Mouse (Mus musculus): ENCODE measurements around the gene Mras. TPM values are rescaled to one million over a fixed set of nuclear protein-coding genes. Genes with fewer than 3 reads are reported as not detected.

Mras gene
- total RNA-seq, 1 experiment from 2014 or later = 4.9 TPM

- ATAC-seq (replicated peaks in 1 of 2; ENCODE audit: insufficient read depth in 1 of 2, low FRiP score in 2 of 2, low TSS enrichment in 1 of 2, low read depth in 1 of 2, poor library complexity in 2 of 2, severe bottlenecking in 2 of 2) = no peak
Observed at GRCm38 (mm10) chr9:99424574-99424863, 12.7 kb downstream of the Mras start.

GRCm38 (mm10) chr9:99423692-99424573, 13.2 kb downstream of the Mras start:
- ATAC-seq (replicated peaks in 1 of 2; ENCODE audit: insufficient read depth in 1 of 2, low FRiP score in 2 of 2, low TSS enrichment in 1 of 2, low read depth in 1 of 2, poor library complexity in 2 of 2, severe bottlenecking in 2 of 2) = peak; percentile 20 to 30; a peak in 1 of 4 replicates

- no peak for ATAC-seq (replicated peaks in 1 of 2; ENCODE audit: insufficient read depth in 1 of 2, low FRiP score in 2 of 2, low TSS enrichment in 1 of 2, low read depth in 1 of 2, poor library complexity in 2 of 2, severe bottlenecking in 2 of 2)
Observed at GRCm38 (mm10) chr9:99421914-99422313, 15.3 kb downstream of the Mras start.

GRCm38 (mm10) chr9:99419951-99420701, 17.1 kb downstream of the Mras start:
- no peak for ATAC-seq (replicated peaks in 1 of 2; ENCODE audit: insufficient read depth in 1 of 2, low FRiP score in 2 of 2, low TSS enrichment in 1 of 2, low read depth in 1 of 2, poor library complexity in 2 of 2, severe bottlenecking in 2 of 2)

DNA sequence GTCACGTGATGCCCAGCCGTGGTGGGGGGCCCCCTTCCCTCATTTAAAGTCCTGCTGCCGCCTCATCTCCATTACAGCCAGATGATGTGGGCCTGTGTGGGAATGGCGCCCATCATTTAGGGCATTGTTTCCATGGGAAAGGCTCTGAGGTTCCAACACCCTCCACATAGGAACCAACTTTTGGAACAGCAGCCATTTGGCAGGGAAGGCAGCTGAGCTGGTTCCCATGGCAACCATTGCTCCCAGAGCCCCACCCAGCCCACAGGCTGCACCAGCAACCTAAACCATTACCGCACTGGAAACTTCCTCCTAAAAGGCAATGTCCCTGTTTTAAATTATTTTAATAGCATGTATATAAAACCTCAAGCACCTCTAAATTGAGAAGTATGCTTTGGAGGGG, 18.8 kb downstream of the Mras start:
- ATAC-seq (replicated peaks in 1 of 2; ENCODE audit: insufficient read depth in 1 of 2, low FRiP score in 2 of 2, low TSS enrichment in 1 of 2, low read depth in 1 of 2, poor library complexity in 2 of 2, severe bottlenecking in 2 of 2) = no peak

- ATAC-seq (replicated peaks in 1 of 2; ENCODE audit: insufficient read depth in 1 of 2, low FRiP score in 2 of 2, low TSS enrichment in 1 of 2, low read depth in 1 of 2, poor library complexity in 2 of 2, severe bottlenecking in 2 of 2) = peak; percentile 33 to 47; a peak in 2 of 4 replicates
Observed at GRCm38 (mm10) chr9:99417288-99417846, 19.8 kb downstream of the Mras start.

GRCm38 (mm10) chr9:99416809-99417208, 20.4 kb downstream of the Mras start:
- ATAC-seq (replicated peaks in 1 of 2; ENCODE audit: insufficient read depth in 1 of 2, low FRiP score in 2 of 2, low TSS enrichment in 1 of 2, low read depth in 1 of 2, poor library complexity in 2 of 2, severe bottlenecking in 2 of 2) = peak in 1 of 2 experiments; percentile 37; a peak in 2 of 4 replicates

DNA sequence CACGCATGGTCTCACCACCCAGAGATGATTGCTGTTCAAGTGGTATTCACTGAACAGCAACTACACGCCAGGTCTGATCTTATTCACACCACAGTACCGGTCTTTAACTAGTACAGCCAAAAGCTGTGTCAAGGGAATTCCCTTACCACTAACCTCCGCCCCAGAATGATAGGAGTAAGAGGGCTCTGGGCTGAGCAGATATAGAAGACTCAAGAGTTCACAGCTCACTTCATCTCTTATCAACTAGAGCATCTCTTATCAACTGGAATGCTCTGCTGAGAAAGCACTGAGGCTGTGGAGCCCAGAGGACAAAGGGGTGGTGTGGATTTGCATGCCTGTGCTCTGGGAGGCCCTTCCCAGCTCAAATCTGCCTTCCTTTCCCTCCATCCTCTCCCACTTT, 25.4 kb downstream of the Mras start:
- no peak for ATAC-seq (replicated peaks in 1 of 2; ENCODE audit: insufficient read depth in 1 of 2, low FRiP score in 2 of 2, low TSS enrichment in 1 of 2, low read depth in 1 of 2, poor library complexity in 2 of 2, severe bottlenecking in 2 of 2)

DNA sequence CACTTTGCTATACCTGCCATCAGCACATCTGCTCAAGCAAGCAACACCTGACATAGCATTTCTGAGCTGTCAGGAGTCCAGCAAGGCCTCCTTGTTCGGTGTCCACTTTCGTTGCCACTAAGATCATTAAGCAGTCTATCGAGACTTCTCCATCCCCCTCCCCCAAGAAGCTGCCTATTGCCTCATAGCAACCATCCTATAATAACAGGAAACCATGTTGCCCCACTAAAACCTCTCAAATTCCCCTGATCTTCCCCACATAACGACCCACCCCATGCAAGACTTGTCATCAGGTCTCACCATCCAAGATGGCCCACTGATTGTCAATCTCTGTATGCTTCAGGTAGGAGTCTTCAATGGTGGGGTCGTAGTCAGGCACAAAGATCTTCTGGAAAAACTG, 26.1 kb downstream of the Mras start:
- no peak for ATAC-seq (replicated peaks in 1 of 2; ENCODE audit: insufficient read depth in 1 of 2, low FRiP score in 2 of 2, low TSS enrichment in 1 of 2, low read depth in 1 of 2, poor library complexity in 2 of 2, severe bottlenecking in 2 of 2)

DNA sequence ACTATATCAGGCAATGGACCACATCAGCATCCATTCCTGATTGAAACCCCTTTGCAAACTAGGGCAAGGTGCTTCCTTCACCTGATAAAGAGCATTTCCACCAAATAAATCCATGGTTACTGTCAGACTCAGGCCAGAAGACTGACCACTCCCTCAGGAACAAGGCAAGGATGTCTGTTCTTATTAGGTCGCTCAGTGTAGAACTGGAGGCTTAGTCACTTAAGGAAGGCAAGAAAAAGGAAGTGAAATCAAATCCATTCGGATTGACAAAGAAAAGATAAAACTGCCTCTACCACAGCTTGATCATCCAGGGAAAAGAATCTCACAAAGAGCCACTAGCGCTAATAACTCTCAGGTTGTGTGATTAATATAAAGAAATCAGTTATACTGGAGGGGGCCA, 27.9 kb downstream of the Mras start:
- no peak for ATAC-seq (replicated peaks in 1 of 2; ENCODE audit: insufficient read depth in 1 of 2, low FRiP score in 2 of 2, low TSS enrichment in 1 of 2, low read depth in 1 of 2, poor library complexity in 2 of 2, severe bottlenecking in 2 of 2)

- ATAC-seq (replicated peaks in 1 of 2; ENCODE audit: insufficient read depth in 1 of 2, low FRiP score in 2 of 2, low TSS enrichment in 1 of 2, low read depth in 1 of 2, poor library complexity in 2 of 2, severe bottlenecking in 2 of 2) = no peak
Observed at GRCm38 (mm10) chr9:99401288-99401974, 35.8 kb downstream of the Mras start.

GRCm38 (mm10) chr9:99400781-99401180, 36.4 kb downstream of the Mras start:
- no peak for ATAC-seq (replicated peaks in 1 of 2; ENCODE audit: insufficient read depth in 1 of 2, low FRiP score in 2 of 2, low TSS enrichment in 1 of 2, low read depth in 1 of 2, poor library complexity in 2 of 2, severe bottlenecking in 2 of 2)

GRCm38 (mm10) chr9:99397056-99397815, 39.9 kb downstream of the Mras start:
- no peak for ATAC-seq (replicated peaks in 1 of 2; ENCODE audit: insufficient read depth in 1 of 2, low FRiP score in 2 of 2, low TSS enrichment in 1 of 2, low read depth in 1 of 2, poor library complexity in 2 of 2, severe bottlenecking in 2 of 2)

GRCm38 (mm10) chr9:99394366-99394765, 42.8 kb downstream of the Mras start:
- ATAC-seq (replicated peaks in 1 of 2; ENCODE audit: insufficient read depth in 1 of 2, low FRiP score in 2 of 2, low TSS enrichment in 1 of 2, low read depth in 1 of 2, poor library complexity in 2 of 2, severe bottlenecking in 2 of 2) = no peak

DNA sequence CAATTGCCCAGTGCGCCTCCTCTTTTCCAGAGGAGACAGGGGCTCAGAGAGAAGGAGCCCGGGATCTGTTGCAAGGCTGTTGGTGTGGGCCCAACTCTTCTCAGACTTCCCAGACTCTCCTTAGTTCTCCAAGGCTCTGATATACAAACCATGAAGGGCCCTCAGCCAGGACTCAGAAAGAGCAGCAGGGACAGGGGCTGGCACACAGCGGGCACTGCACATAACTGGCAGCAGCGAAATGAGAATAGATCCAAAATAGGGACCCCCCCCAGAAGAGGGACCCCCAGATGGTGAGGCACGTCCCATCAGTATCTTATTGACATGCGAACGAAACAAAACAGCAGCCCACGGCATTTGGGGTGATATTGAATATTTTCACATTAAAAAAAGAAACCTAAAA, 44.0 kb downstream of the Mras start:
- no peak for ATAC-seq (replicated peaks in 1 of 2; ENCODE audit: insufficient read depth in 1 of 2, low FRiP score in 2 of 2, low TSS enrichment in 1 of 2, low read depth in 1 of 2, poor library complexity in 2 of 2, severe bottlenecking in 2 of 2)

DNA sequence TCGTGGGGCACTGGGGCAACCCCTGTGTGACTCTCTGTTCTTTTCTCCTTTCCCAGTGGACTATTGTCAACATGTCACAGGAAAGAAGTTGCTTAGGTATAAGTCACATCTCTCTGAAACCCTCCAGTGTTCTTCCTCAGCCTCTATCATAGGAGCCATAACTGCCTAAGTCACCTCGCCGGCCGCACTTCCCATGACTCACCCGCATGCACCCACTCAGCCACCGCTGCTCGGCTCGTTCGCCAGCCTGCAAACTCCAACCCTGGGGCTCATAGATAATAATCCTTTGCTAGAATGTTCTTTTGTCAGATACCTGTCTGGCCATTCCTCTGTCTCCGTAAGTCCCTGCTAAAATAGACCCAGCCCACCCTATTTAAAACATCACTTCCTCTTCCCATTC, 45.6 kb downstream of the Mras start:
- ATAC-seq (replicated peaks in 1 of 2; ENCODE audit: insufficient read depth in 1 of 2, low FRiP score in 2 of 2, low TSS enrichment in 1 of 2, low read depth in 1 of 2, poor library complexity in 2 of 2, severe bottlenecking in 2 of 2) = no peak

DNA sequence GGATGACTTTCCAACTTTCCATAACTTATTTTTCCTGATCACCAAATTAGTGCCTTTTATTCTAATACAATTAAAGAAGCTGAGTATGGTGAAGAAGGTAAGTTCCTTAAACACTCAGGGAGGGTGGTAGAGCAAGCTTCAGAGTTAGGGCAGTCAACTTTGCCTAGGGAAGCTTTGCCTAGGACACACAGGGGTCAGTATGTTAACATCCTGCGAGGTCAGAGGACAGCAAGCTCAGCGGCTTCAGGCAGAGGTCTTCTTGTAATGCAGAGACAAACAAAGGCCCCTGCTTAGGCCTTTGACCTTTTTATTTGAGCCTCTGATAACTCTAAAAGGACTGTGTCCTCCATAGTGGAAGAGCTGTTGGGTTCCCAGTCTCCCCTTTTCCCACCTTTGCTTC, 46.5 kb downstream of the Mras start:
- ATAC-seq (replicated peaks in 1 of 2; ENCODE audit: insufficient read depth in 1 of 2, low FRiP score in 2 of 2, low TSS enrichment in 1 of 2, low read depth in 1 of 2, poor library complexity in 2 of 2, severe bottlenecking in 2 of 2) = no peak

Measured in hematopoietic stem cell, adult 5-6 weeks (primary cell).